Mouse (Mus musculus) urinary bladder, postnatal 14 days (tissue): ENCODE results near the gene Oxsr1.
"Not testable (repeated sequence)": the region's sequence is repeated elsewhere in the genome, so short reads cannot be mapped to it uniquely, and the experiment has no call there.

Experiments
- DNase-seq: peaks from one replicate; pipeline ENCODE4 v3.0.0; 2021; ENCODE audit warnings: low spot score

The Oxsr1 gene

DNA sequence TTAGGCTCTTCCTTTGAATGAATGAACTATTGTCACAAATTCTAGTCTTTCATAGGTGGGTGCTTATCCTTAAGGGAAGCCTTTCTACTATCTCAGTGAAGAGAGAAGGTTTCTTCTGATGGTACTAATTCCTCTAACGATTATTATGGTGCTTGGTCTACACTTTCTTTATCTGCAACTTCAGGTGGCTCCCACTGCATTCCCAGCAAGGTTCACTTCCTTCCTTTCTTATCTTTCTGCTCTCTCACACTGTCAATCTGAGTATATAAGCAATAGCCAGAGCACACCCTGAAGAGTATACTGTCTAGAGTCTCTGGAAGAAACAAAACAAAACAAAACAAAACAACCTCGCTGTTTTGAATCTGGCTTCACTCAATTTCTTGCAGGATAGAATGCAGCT is 102.6 kb downstream of the Oxsr1 start:
- DNase-seq = no peak

GRCm38 (mm10) chr9:119215341-119215740 is 106.9 kb downstream of the Oxsr1 start:
- not testable (repeated sequence) for DNase-seq

GRCm38 (mm10) chr9:119214601-119215000 is 107.6 kb downstream of the Oxsr1 start:
- no peak for DNase-seq

GRCm38 (mm10) chr9:119212996-119213395 is 109.2 kb downstream of the Oxsr1 start:
- no peak for DNase-seq

DNA sequence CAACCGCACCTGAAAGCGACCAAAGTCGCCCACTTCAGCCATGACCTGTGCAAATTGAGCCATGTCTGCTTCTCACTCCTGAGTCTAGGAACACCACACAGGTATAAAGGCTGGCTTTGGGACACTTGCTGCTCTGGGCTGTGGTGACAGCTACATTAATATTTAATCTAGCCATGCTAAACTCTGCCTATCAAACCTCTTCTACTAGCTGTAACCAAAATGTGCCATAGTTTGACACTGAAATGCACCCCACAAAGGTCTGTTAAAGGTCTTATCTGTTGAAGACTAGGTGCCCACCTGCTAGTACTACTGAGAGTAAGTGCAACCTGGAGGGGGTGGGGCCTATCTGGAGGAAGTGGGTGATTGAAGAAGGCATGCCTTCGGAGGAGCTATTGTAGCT is 113.2 kb downstream of the Oxsr1 start, which contains the start of gene Slc22a13:
Slc22a13 (minus strand) TSS at position 101 of the 400 bp plus-strand sequence.
- DNase-seq = no peak

GRCm38 (mm10) chr9:119207113-119207512 is 115.1 kb downstream of the Oxsr1 start:
- DNase-seq = no peak

- DNase-seq = no peak
Observed at GRCm38 (mm10) chr9:119206666-119207065, 115.6 kb downstream of the Oxsr1 start.

DNA sequence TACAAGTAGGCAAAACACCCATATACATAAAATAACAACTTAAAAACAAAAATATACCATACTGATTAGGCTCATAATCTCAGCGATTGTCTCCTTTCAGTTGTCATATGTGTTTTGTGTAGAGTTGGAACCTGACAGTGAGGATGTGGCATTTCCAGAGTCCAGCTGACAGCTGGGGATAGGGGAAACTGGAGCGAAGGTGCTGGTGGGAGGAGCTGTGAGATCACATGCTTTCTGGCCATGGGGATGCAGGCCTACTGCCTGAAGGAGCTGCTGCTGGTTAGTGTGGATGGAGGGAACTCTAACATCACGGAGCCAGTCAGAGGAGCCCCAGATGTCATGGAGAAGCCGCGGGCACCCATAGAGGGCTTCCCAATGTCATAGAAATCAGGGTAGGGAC is 116.5 kb downstream of the Oxsr1 start:
- no peak for DNase-seq

GRCm38 (mm10) chr9:119203617-119204016 is 118.6 kb downstream of the Oxsr1 start:
- DNase-seq = no peak

GRCm38 (mm10) chr9:119201653-119202052 is 120.6 kb downstream of the Oxsr1 start:
- DNase-seq = no peak

GRCm38 (mm10) chr9:119199151-119199861 is 122.9 kb downstream of the Oxsr1 start:
- no peak for DNase-seq

DNA sequence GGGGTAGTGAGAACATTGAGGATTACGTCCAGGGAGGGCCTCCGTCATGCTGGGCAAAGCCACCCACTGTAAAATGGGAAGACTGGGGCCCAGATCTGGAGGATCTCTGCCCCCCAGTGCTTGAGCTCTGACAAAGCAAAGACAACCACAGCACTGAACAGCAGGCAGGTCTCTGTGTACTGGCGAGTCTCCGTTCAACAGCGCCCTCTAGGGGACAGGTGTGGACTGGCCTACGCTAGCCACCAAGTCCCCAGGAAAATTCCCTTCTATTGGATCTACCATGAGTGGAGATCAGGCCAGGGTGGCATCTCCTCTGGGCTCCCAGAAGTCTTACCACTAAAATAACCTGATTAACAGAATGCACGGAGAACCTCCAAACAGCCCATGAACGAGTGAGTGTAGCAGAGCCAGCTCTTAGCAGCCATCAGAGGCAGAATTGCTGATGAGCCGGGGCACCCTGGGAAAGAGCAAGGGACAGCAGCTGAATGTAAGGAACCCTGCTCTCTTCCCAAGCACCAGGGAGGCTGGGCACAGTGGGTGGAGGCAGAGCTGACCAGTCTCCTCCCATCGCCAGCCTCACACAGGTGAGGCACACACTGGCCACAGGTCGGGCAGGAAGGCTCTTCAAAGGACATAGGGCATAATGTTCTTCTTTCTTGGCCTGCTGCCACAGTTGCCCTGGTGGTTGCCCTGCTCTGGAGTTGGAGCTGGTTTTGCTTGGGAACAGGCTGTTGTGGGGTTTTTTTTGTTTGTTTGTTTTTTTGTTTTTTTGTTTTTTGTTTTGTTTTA is 129.8 kb downstream of the Oxsr1 start:
- DNase-seq = peak; percentile 78
